Mouse (Mus musculus) kidney, embryonic 16.5 days (tissue): ENCODE measurements around the gene Skint2. TPM values are rescaled to one million over a fixed set of nuclear protein-coding genes. Genes with fewer than 3 reads are reported as not detected.

Experiments
- ATAC-seq: fragments of 200-750 bp; cut with Nextera tagmentation; 2 replicates; pipeline ENCODE4 v1.8.0; 2017; ENCODE audit warnings: moderate TSS enrichment; ENCODE audit not compliant: low FRiP score, low TSS enrichment
- H3K27ac ChIP-seq: fragments of 300-500 bp; sonication (generic); 2 replicates; pipeline ENCODE4 v1.5.1; 2014; ENCODE audit warnings: low read length
- H3K27me3 ChIP-seq: fragments of 300-500 bp; sonication (generic); 2 replicates; pipeline ENCODE4 v1.6.1; 2014; ENCODE audit warnings: low read length, control low read depth, mixed read lengths; ENCODE audit not compliant: insufficient read depth
- H3K36me3 ChIP-seq: fragments of 300-500 bp; sonication (generic); 2 replicates; pipeline ENCODE4 v1.6.1; 2014; ENCODE audit warnings: low read length, control low read depth, mixed read lengths; ENCODE audit not compliant: insufficient read depth
- H3K4me1 ChIP-seq: fragments of 300-500 bp; sonication (generic); 2 replicates; pipeline ENCODE4 v1.6.1; 2014; ENCODE audit warnings: low read length, control low read depth, mixed read lengths; ENCODE audit not compliant: insufficient read depth
- H3K4me2 ChIP-seq: fragments of 300-500 bp; sonication (generic); replicated peaks from 2 replicates; pipeline ENCODE4 v1.6.1; 2014; ENCODE audit warnings: low read depth, low read length
- H3K4me3 ChIP-seq: fragments of 300-500 bp; sonication (generic); 2 replicates; pipeline ENCODE4 v1.5.1; 2014; ENCODE audit warnings: mild to moderate bottlenecking, low read length
- H3K9ac ChIP-seq: fragments of 300-500 bp; sonication (generic); replicated peaks from 2 replicates; pipeline ENCODE4 v1.6.1; 2014; ENCODE audit warnings: low read length
- H3K9me3 ChIP-seq: fragments of 300-500 bp; sonication (generic); 2 replicates; pipeline ENCODE4 v1.6.1; 2016; ENCODE audit warnings: low read length, control low read depth
- WGBS: fragments of 180-500 bp; shearing (Covaris S2); extraction: QIAGEN DNeasy Blood & Tissue Kit; methylation state at CpG from one replicate; pipeline ENCODE4 v1.1.7; 2014; 5-methylcytosine and 5-hydroxymethylcytosine counted together
- polyA plus RNA-seq: library from polyadenylated mRNA; unstranded; fragments of >200 nt; fragmentation: Nextera tagmentation; extraction: Ambion mirVana; gene quantifications from 2 replicates; pipeline ENCODE4 v1.2.1, GENCODE M21; 2015

Skint2 gene
- polyA plus RNA-seq, result not detected in 2 replicates

- Histone ChIP-seq H3K4me2 (no peak within 1 kb of the TSS), H3K27me3 (no peaks in the 10 kb centered on the region), H3K4me3 (no peak within 1 kb of the TSS), H3K36me3 (no peaks in the 10 kb centered on the region), H3K4me1 (no peaks in the 10 kb centered on the region), H3K27ac (no peak within 1 kb of the TSS), H3K9ac (no peak within 1 kb of the TSS), H3K9me3 (no peaks in the 10 kb centered on the region)
- 77% methylated on average over 2 of the region's 2 CpGs for WGBS
- no peak for ATAC-seq
Observed at GRCm38 (mm10) chr4:112556894-112557293, at the start of gene Skint2. Gene Skint2, plus strand, starts transcription at chr4:112557194.

Other genes with a start within 250 kb of the Skint2 start
- gene Skint9, start 123.2 kb upstream of the Skint2 start, polyA plus RNA-seq, result not detected in 2 replicates
- not detected in 2 replicates for gene Skint10, start 217.7 kb downstream of the Skint2 start, polyA plus RNA-seq